Mouse (Mus musculus) embryonic stem cell, embryonic (primary cell): ENCODE results near the gene Snap25.

Experiments
- CTCF ChIA-PET, 4 experiments: fragments of 300-600 bp in 2 of 4; fragments of 350-600 bp in 2 of 4; sonication (Branson Sonifier 250); formaldehyde crosslinking; loops; one replicate each; lab custom pipeline; 2022; ENCODE audit warnings: inconsistent platforms in 2 of 4; lab: Charles Lee
- POLR2A ChIA-PET, 4 experiments: fragments of 300-600 bp in 2 of 4; fragments of 350-600 bp in 2 of 4; sonication (Branson Sonifier 250); formaldehyde crosslinking; loops; one replicate each; lab custom pipeline; 2022; ENCODE audit warnings: antibody characterized with exemption in 4 of 4, inconsistent platforms in 1 of 4; lab: Charles Lee

Snap25 gene

DNA sequence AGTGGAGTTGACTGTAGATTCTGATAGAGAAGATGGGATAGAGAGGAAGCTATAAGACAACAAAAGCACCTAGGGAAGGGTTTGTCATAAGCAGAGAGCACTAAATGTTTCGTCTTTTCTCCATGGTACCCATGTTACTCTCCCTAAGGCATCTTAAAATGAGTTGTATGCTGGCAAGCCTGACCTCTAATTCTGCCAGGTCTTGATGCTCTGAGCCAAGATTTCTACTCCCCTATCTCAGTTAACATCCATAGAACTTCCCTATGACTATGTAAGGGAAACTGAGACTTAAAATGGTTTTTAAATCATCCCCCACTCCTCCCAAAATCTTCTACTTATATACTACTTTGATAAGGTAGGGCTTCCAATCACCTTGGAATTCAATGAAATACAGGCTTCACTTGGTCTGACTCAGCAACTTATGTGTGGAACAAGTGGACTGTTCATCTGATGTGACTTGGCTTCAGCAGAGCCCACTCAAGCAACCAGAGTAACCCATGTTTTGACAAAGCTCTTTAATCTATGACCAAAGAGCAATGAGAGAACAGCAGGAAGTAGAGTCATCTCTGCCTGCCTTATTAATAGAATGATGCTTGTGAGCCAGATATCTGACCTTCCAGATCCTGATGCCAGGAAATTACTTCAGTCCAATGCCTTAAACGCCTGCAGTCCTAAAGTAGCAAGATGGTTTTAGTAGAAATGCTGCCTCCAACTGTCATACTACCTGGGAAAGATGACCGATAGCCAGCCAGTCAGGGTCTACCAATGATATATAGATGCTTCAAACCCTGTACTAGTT is 13.6 kb upstream of the Snap25 start:
- ChIA-PET CTCF (no interaction called here), POLR2A (no interaction called here)

DNA sequence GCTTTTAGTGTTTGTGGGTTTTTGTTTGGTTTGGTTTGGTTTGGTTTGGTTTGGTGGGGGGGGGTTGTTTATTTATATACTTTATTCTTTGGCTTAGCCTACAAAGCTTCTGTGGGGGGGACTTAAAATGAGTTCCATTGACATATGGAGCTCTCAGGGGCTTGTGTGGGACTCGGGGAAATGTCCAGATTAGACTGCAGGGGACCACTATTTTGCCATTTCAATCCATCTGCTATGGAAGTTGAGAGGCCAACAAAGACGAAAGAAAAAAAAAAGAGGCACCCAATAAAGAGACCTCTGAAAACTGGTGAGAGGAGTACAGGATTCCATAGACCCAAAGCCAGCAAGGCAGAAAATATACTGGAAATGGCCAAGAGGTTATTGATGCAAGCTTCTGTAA is 9.9 kb upstream of the Snap25 start:
- CTCF ChIA-PET, result no interaction called here
- POLR2A ChIA-PET, result interaction anchor here in 1 of 4 experiments (1.1 kb wide), 1 partner anchor 10 kb away, joined by 4 read pairs; no protein-coding TSS in a partner anchor

DNA sequence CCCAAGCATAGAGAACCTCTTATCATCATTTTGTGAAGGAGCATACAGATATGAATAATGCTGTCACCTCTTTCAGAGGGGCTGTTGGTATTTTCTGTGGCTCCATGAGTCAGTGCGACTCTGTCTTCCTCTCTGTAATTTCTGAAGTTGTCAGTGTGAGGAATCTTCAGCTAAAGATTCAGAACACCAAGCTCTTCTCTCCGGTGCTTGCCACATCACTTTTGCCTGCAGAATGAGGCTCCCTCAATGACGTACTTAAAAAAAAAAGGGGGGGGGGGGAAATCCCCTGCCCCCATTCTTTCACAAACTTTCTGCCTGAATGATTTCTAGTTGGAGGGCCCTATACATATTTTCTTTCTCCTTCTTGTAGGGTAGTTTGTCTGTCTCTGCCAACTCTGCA is 2.1 kb upstream of the Snap25 start:
- CTCF ChIA-PET, result interaction anchor here in 1 of 4 experiments (0.6 kb wide), 1 partner anchor 10 kb away, joined by 5 read pairs; no protein-coding TSS in a partner anchor
- POLR2A ChIA-PET, result interaction anchor here (0.6 to 1.5 kb wide), 5 partner anchors 31 to 323 kb away, joined by 3 to 7 read pairs (median 4); partner anchors contain the start of gene Pak7 (in 1 of the 4)

GRCm38 (mm10) chr2:136711746-136712440 is 1.4 kb upstream of the Snap25 start:
- POLR2A ChIA-PET, result interaction anchor here in 2 of 4 experiments (1.0 to 3.0 kb wide), 4 partner anchors 32 to 180 kb away, joined by 3 to 23 read pairs (median 10); partner anchors contain the start of genes AL731706.1 (in 1 of the 2), Mkks (in 1 of the 2) and Slx4ip (in 1 of the 2)

GRCm38 (mm10) chr2:136712441-136713015 is 725 bp upstream of the Snap25 start:
- POLR2A ChIA-PET, result interaction anchor here in 3 of 4 experiments (0.6 to 3.0 kb wide), 10 partner anchors 32 to 1012 kb away, joined by 3 to 23 read pairs (median 11); partner anchors contain the start of genes AL731706.1 (in 3 of the 3), Mkks (in 3 of the 3) and Slx4ip (in 3 of the 3)
- CTCF ChIA-PET, result interaction anchor here in 1 of 4 experiments (0.8 kb wide), 1 partner anchor 155 kb away, joined by 3 read pairs; no protein-coding TSS in a partner anchor

More at GRCm38 (mm10) chr2:136711746-136712440, 1.4 kb upstream of the Snap25 start:
- CTCF ChIA-PET, result interaction anchor here in 2 of 4 experiments (0.6 to 0.8 kb wide), 2 partner anchors 11 to 154 kb away, joined by 3 to 5 read pairs; no protein-coding TSS in a partner anchor

GRCm38 (mm10) chr2:136714008-136714411 is 757 bp downstream of the Snap25 start:
- ChIA-PET POLR2A (interaction anchor here in 3 of 4 experiments (0.6 to 3.0 kb wide), 12 partner anchors 9 to 178 kb away, joined by 3 to 23 read pairs (median 10); partner anchors contain the start of genes AL731706.1 (in 3 of the 3), Mkks (in 3 of the 3) and Slx4ip (in 3 of the 3)), CTCF (interaction anchor here in 1 of 4 experiments (1.0 kb wide), 1 partner anchor 118 kb away, joined by 4 read pairs; no protein-coding TSS in a partner anchor)

GRCm38 (mm10) chr2:136715531-136715930 is 2.3 kb downstream of the Snap25 start:
- CTCF ChIA-PET, result no interaction called here
- POLR2A ChIA-PET, result interaction anchor here in 1 of 4 experiments (0.7 kb wide), 1 partner anchor 26 kb away, joined by 3 read pairs; no protein-coding TSS in a partner anchor

- POLR2A ChIA-PET, result no interaction called here
- CTCF ChIA-PET, result no interaction called here
These were observed 3.1 kb downstream of the Snap25 start for GRCm38 (mm10) chr2:136716400-136716799.

DNA sequence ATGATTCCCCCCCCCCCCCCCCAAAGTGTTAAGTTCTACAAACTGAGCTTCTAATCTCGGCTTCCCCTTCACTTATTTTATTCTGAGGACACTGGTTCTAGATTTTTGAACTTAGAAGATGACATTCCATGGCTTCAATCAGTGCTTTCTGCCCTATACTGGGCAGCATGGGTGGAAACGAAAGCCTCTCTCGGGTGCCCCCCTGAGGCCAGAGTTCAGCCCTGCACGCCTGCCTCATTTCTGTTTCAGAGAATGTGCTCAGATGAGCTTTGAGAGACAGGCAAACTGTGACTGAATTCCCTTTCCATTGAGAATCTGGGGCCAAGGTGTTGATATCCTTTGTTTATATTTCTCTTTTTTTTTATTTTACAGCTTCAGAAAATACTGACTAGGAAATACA is 7.0 kb downstream of the Snap25 start:
- ChIA-PET CTCF (interaction anchor here in 2 of 4 experiments (1.0 kb wide), 2 partner anchors 26 to 572 kb away, joined by 3 read pairs; no protein-coding TSS in a partner anchor), POLR2A (interaction anchor here in 1 of 4 experiments (0.6 kb wide), 1 partner anchor 156 kb away, joined by 4 read pairs; no protein-coding TSS in a partner anchor)

GRCm38 (mm10) chr2:136738260-136738659 is 25.0 kb downstream of the Snap25 start:
- CTCF ChIA-PET, result interaction anchor here in 1 of 4 experiments (0.7 kb wide), 1 partner anchor 831 kb away, joined by 3 read pairs; no protein-coding TSS in a partner anchor
- POLR2A ChIA-PET, result interaction anchor here in 1 of 4 experiments (0.7 kb wide), 1 partner anchor 222 kb away, joined by 3 read pairs; no protein-coding TSS in a partner anchor

- POLR2A ChIA-PET, result interaction anchor here in 2 of 4 experiments (1.3 to 2.0 kb wide), 3 partner anchors 12 to 149 kb away, joined by 4 to 8 read pairs (median 6); partner anchors contain the start of genes AL731706.1 (in 1 of the 2), Mkks (in 1 of the 2) and Slx4ip (in 1 of the 2)
- CTCF ChIA-PET, result no interaction called here
These were observed 29.0 kb downstream of the Snap25 start for GRCm38 (mm10) chr2:136742230-136742629.

- ChIA-PET POLR2A (no interaction called here), CTCF (no interaction called here)
These were observed 31.6 kb downstream of the Snap25 start for GRCm38 (mm10) chr2:136744683-136745326.

DNA sequence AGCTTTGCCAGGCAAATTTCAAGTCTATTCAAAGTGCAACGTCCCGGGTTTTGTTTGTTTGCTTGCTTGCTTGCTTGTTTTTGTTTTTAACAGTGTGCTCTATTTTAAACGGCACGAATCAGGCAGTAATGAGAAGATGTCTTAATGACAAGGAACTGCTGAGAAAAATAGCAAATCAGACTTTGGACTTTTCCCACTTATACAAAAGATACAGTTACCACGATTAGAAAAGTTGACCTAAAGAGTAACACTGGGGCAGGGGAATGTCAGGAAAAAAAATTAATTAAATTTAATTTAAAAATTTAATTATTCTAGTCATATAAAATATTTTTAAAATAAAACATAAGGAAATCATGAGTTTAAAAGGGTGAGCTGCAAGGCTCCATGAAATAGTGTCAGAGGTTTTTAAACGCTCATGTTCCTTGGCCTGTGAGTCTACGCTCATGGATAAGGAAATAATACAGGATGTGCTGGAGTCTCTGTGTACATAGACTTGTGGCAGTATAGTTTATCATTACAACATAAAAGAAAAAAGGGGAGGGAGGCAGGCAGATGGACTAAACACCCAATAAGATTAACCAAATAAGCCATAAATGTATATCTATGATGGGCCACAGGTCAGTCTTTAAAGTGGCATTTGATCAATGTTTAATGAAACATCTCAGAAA is 32.2 kb downstream of the Snap25 start:
- POLR2A ChIA-PET, result no interaction called here
- CTCF ChIA-PET, result no interaction called here

GRCm38 (mm10) chr2:136753682-136754081 is 40.4 kb downstream of the Snap25 start:
- ChIA-PET POLR2A (interaction anchor here in 2 of 4 experiments (0.9 to 1.7 kb wide), 4 partner anchors 12 to 140 kb away, joined by 3 to 8 read pairs (median 4); partner anchors contain the start of genes AL731706.1 (in 1 of the 2), Mkks (in 1 of the 2) and Slx4ip (in 1 of the 2)), CTCF (interaction anchor here in 1 of 4 experiments (0.6 kb wide), 1 partner anchor 380 kb away, joined by 5 read pairs; no protein-coding TSS in a partner anchor)

- ChIA-PET POLR2A (no interaction called here), CTCF (no interaction called here)
These were observed 45.7 kb downstream of the Snap25 start for GRCm38 (mm10) chr2:136758809-136759551.

DNA sequence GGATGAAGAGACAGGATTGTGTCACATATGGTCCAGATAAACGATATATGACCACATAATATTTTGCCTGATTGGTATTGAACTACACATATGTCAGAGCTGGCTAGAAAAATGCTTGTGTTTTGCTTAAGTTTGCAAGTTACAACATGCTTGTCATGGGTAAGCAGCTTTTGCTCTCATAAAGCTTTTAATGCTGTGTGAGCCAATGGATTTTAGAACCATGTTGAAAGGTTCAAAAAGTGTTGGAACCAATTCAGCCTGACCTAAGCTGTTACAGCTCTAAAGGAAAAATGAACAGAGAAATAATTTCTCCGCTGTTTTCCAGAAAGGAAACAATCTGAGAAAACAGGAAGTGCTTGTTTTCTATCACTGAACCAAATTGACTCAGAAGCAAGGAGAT is 64.9 kb downstream of the Snap25 start:
- CTCF ChIA-PET, result interaction anchor here in 2 of 4 experiments (0.6 kb wide), 2 partner anchors 52 to 71 kb away, joined by 4 to 6 read pairs; no protein-coding TSS in a partner anchor
- POLR2A ChIA-PET, result interaction anchor here in 2 of 4 experiments (0.7 to 1.5 kb wide), 4 partner anchors 9 to 207 kb away, joined by 3 to 5 read pairs (median 4); partner anchors contain the start of genes AL731706.1 (in 1 of the 2), Mkks (in 1 of the 2) and Slx4ip (in 1 of the 2)
